12 mouse cellular contexts compared by ENCODE assay signal in genomic region chr9:25508825-25509224, GRCm38 (mm10).
"Had no signal": no experiment of that assay in that cellular context is flagged by ENCODE, and none has a peak within 500 bp of the region (broad histone marks: within the 10 kb centered on the region; RNA-seq: fewer than 3 reads in every experiment).

No protein-coding gene starts in this region.

- ATAC-seq: inflammation-experienced regulatory T-cells, adult 6 months; intestine, postnatal 0 days; midbrain, embryonic 15.5 days had no signal

- DNase-seq: kidney, postnatal 10 days; lung, adult 18-20 months; right cerebral cortex, adult 18-20 months; right cerebral cortex, postnatal 25 days; thymus, postnatal 4 days had no signal

- H3K27me3 ChIP-seq: limb, embryonic 15.5 days; megakaryocyte, embryonic 14.5 days; midbrain, embryonic 15.5 days; neural tube, embryonic 12.5 days had no signal

- H3K4me1 ChIP-seq: megakaryocyte, embryonic 14.5 days; neural tube, embryonic 12.5 days had no signal

- H3K4me3 ChIP-seq: limb, embryonic 15.5 days; megakaryocyte, embryonic 14.5 days; midbrain, embryonic 15.5 days; neural tube, embryonic 12.5 days had no signal

- H3K36me3 ChIP-seq: limb, embryonic 15.5 days; midbrain, embryonic 15.5 days; neural tube, embryonic 12.5 days had no signal

- H3K9ac ChIP-seq: limb, embryonic 15.5 days; midbrain, embryonic 15.5 days; neural tube, embryonic 12.5 days had no signal

- H3K27ac ChIP-seq: limb, embryonic 15.5 days; midbrain, embryonic 15.5 days; neural tube, embryonic 12.5 days; stomach, postnatal 0 days had no signal
